Mouse (Mus musculus) NIH3T3 (cell line): ENCODE measurements at regions not wholly inside any gene's neighbourhood (a gene's known extent, or its start where the extent isn't known, plus 50 kb on each side); places are given as distances from the start of the nearest gene placed in this dataset.

Experiments
- DNase-seq: peaks from one replicate; pipeline ENCODE4 v3.0.0-alpha.2; 2012; ENCODE audit warnings: low read depth

DNA sequence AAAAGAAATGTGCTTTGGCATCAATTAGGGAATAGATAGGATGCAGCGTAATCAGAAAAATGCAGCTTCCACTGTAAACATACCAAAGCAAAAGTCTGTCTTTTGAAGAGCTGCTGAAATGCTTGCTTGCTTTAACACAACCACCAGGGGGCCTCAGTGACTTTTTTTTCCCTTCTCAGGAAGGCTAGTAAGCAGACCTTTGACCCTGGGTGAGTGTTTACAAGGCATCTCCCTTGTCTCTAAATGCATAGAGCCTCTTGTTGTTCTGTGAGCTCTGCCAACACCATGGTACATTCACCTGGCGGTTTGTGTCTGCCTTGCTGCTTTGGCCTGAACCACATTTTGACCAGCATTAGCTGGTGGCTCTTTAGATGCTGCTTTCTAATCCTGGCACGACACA, 191.9 kb upstream of the C9orf72 start:
- DNase-seq = peak; percentile 24

DNA sequence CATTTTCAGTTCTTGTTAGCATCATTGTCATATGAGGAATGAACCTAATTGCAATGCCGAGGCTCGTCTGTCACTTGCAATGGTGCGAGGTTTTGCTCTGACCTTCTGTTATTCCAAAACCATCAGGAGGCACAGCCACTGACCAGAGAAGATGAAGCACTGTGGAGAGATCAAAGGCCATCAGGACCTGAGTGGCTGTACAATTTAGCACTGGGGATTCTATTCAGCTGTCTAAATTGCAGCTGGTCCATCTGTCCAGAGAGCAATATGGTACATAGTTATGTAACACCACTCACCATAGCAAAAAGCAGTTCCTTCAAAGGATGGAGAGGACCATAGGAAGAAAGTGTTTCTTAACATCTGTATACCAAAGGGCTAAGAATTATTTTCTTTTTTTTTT, 187.5 kb upstream of the C9orf72 start:
- DNase-seq = no peak

DNA sequence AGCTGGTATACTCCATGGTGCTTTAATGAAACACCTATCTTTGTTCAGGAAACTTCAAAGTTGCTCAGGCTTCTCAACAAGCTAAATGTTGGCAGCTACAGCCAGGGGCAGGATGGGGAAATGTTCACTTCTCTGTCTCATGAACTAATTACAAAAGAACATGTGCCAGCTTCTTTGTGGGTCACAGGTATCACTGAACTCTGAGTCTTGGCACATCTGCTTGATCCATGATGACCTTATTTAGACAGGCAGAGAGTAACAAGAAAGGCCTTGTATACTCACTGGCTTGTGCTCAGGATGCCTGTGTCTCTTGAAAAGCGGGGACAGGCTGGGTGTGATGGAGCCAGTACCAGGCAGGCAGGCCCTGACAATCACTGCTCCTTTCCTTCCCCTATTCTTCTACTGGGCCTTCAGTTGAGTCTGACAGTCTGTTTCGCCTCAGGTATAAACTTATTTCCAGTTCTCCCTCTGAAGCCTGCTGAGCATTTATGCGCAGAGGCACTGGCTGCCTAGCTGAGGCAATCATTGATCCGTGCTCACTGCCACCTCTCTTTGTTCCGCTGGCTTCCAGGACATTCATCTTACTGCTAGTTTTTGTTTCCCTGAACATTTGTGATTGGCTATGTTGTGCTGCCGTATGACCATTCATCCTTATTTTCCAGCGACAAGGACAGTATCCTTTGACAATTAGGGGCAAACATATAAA, 179.5 kb upstream of the C9orf72 start:
- no peak for DNase-seq

DNA sequence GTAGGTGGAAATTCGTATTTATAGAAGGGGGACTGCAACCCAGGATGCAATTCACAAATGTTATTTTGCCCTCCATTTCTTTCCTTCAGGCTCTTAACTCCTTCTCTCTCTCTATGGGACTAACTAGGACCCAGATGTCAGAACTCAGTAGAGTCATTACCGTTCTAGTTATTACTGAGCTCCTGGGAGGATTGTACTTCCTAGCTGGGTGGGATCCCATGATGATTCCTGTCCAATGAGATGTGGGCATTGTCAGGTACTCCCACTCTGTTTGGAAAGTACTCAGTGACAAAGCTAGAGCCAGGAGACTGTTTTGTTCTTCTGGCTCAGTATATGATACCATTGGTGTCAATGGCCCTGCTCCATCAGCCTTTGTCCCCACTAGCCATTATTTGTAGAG, 178.1 kb upstream of the C9orf72 start:
- no peak for DNase-seq

DNA sequence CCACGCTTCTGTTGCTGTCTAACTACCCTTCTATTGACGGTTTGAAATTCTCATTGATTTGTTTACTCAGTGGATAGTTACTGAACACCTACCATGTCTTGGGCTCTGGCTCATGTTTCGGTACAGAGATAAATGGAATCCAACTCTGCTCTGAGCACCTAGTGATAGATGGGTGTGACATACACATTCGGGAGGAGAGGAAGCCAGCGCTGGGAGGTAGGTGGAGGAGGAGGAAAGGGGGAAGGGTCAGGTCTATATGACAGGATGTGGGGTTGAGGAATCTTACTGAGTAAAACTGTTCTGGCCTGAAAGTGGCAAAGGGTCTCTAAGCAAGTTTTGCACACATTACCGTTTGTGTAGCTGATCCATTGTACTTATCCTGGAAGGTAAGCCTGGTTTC, 177.6 kb upstream of the C9orf72 start:
- DNase-seq = no peak

DNA sequence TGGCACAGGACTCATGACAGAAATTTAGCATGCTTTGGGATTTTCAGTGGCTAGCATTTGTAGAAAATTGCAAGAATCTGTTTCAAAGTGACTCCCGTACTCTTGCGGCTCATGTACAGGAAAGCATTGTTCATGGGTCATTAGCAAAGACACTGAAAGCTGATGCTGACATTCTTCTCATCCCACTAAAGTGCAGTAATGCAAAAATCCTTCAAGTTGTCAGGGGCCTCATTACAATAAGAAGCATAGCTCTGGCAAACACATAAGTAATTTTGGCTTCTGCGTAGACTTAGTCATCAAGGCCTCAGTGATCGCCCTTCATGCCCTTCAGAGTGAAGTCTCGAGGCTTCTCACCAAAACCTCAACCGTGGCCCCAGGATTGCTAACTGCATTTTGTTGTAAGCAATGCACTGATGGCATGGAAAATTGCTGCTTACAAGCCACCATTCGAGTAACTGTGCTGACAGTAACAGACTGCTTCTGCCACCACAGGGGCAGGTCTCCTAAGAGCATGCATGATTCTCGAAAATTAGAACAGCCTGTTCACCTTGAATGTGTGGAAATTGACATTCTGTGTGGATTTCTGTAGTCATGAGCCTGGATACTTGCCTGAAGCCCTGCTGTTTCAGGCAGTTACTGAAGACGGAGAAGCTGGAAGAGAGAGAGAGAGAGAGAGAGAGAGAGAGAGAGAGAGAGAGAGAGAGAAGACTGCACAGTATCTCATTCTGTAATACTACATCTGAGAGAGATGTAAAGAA, 176.6 kb upstream of the C9orf72 start:
- DNase-seq = no peak

DNA sequence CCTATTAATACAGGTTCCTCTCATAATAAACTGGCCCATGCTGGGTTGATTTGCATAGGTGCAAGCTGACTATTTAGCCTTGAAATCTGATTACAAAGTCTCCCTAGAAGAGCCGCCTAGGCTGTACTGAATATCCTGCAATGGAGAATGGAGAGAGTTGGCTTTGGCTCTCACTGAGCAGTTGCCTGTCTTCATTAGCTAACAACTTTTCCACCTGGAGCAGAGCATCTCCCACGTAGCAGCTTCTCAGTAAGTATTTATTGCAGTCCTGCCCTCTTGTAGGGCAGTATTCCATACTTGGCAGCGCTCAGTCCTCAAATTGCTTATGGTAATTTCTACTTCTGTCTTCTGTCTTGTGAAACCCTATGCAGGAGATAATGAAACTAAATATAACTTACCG, 175.8 kb upstream of the C9orf72 start:
- no peak for DNase-seq

DNA sequence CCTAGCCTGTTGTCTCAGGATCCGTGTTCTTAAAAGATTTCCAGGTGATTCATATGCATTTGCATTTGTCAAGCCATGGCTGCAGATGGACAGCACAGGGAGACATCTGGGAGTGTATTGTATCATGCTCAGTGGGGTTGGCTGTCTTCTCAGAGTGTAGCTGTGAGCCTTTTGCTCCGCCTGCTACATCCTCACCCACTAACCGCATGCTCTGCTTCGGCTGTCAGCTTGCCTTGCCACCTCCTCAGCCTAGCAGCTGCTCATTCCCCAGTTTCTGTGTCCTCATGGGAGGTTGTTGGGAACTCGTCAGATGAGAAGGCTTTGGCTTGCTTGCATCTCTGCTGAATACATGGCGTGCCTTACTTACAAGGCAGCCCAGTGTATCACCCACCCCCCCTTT, 174.5 kb upstream of the C9orf72 start:
- no peak for DNase-seq

DNA sequence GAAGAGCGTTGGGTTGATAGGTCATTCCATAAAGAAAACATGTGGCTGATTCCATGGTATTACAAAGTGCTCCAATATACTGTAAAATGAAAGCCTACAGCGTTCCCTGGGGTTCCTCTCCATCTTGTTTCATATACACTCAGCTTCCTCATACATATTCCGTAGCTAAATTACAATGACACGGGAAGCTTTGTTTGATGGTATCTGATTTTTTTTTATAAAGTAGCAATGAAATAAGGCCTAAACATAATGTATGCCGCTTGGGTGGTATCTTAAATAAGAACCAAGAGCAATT, 169.6 kb upstream of the C9orf72 start:
- no peak for DNase-seq

DNA sequence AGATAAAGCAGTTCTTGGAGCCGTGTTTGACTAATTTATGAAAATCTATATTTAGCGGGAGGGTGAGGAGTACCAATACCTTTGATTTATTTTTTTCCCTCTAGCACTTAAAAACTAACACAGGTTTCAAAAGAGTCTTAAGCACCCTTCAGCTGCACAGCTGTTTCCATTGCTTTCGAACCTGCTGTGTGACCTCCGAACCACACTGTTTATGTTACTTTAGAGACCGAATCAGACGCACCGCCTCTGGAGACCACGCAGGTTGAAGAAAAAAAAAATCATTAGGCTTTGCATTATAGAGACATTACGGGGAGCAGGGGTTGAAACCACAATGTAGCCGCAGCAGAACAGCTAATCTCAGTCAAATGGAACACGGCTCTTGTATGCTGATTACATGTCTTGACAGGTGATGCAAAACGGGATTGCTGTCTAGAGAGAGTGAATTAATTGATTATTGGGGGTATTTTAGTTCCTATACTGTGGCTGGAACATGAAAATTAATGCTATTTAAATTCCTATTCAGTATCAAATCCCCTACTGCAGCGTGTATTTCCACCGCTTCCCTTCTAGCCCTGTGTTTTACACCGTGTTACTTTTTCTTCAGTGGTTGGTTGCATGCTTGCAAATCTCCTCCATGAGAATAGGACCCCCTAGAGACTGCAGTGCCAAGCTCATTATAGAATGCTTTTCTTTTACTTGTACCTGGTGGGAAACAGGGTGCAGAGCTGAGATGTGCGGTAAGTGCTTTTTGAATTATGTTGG, 169.0 kb upstream of the C9orf72 start:
- no peak for DNase-seq

DNA sequence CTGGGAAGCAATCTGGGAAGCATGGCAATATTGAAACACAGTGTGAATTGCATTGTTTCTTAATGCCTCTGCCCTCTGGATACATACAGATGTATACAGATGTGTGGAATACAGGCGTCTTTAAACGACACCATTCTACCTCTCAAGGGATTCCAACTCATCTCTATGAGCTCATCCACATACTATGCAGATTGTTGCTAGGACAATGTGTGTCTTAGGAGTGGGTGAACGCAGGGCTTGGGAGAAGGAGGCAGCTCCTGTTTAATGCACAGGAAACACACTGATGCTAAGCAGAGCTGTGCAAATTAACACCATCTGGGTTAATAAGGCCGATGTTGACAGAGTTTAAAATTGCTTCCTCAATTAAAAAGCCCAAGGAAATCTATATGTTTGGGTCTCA, 149.8 kb upstream of the C9orf72 start:
- no peak for DNase-seq

DNA sequence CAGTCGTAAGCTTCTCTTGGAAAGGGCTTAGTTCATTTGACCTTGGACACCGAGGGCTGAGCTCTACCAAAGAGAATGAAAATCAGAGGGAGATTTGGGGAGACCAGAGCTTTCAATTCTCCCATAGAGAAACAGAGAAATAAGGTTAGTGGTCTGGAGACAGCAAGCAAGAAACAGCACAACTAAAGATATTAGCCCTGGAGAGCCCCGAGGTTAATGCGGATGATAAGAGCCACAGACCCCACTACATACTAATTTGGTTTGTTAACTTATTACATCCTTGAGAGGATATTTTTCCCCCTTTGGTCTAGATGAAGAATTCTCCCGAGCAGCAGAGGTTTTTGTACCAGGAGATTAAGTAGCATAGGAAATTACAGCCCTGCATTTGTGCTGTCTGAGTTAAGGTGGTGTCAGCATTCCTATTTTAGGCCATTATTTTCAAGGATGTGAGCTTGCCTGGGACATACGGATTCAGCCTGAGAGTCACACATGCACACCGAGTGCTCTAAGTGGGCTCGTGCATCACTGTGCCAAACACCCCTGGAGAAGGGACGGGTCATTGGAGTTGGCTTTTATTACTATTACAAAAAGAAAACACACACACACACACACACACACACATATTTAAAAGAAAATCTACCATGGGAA, 147.4 kb upstream of the C9orf72 start:
- no peak for DNase-seq

DNA sequence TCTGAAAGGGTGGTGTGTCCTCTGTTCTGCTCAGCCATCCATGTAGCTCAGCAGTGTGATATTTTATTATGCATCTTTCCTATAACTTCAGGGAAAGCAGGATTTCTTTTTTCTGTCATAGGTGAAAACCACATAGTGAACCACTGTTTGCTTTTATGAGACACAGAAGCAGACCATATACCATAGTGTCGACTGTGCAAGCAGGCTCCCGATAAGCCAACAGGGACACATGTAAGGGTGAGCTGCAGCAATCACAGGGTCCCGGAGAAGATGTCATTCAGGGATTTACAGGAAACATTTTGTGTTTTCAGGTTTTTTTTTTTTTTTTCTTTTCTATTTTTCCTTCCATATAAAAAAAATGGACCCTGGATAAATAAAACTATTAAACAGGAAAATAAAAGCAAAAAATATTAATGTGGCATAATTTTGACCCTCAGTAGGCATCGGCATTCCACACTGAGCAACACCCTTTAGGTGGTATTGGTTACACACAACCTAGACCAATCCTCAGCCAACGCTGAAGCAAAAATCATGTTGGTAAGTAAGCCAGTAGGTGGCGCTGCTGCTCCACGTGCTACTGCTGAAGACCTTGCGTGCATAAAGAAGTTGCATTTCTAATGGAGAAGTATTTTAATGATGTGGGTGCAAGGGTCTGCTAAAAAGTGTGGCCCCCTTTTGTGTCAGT, 146.7 kb upstream of the C9orf72 start:
- DNase-seq = peak; percentile 82

DNA sequence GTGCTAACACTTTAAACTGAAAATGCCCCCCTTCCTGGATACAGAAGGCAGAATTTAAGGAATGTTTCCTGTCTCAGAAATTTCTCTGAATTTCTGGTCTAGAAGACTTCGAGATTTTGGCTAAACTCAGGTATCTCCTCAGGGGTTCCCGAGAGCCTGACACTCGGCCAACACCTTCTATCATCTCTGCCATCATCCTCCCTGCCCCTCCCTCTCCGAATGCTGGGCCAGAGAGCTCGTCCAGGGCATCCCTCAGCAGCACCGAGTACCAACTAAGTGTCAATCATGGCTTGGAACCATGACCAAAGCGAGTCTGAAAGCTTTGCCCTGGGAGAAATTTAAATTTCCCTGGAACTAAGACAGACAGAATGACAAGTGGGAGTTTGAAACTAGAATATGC, 138.2 kb upstream of the C9orf72 start:
- DNase-seq = no peak

DNA sequence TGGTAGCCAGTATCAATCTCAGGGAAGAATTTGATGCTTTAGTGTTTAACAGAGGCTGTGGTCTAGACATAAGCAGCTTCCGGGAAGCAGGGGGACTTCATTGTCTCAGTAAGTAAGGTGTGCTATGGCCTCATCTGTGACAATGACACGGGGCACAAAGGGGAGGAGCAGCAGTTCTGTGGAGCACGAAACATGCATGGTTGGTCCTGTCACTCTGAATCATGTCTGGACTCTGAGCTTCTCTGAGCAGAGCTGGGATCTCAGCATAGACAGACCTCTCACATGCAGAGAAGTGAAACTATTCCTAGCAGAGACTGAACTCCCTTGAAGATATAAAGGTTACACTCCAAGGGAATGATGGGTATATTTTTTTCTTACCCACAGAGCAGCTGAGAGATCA, 136.2 kb upstream of the C9orf72 start:
- no peak for DNase-seq

DNA sequence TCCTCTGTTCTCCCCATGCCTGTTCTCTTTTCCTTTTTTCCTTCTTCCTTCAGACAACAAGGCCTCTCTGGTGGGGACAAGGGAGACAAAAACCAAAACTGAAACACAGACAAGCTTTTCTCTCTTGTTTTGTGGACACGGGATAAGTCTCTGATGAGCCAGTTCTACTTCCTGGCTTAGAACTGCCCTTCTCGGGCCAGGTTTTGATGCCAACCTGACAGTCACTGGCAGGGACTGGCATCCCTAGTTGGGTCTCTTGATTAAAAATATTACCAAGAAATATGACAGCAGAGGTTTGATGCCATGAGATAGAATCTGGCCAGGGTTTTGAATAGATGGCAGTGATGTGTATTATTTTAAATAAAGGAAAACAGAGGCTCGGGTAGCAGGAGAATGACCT, 133.4 kb upstream of the C9orf72 start:
- DNase-seq = no peak

DNA sequence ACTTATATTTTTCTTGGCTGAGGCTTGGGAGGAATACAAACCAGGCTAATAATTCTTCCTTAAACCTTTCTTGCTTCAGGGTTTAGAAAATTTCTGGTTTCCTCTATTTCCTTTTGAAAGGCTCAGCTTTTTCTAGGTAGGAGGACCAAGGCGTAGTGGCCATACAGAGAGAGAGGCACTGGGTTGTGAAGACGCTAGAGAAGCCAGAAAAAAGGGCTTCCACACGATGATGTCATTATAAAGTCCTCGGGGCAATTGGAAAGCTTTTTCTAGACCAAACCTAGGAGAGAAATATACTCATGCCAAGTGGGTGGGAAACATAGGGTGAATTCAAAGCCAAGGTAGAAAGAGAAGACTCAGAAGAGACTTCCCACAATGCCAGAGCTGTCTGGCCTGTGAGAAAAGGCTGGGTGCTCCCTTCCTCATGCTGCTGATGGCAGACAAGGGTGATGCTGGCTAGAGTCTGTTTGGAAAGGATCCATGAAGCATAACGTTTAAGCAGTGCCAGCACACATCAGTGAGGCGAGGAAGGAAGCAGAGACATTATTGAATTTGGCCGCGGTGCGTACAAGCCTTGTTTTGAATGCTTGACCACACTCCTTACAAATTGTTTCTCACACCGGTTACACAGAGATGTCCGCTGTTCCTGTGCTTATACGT, 131.1 kb upstream of the C9orf72 start:
- DNase-seq = no peak

DNA sequence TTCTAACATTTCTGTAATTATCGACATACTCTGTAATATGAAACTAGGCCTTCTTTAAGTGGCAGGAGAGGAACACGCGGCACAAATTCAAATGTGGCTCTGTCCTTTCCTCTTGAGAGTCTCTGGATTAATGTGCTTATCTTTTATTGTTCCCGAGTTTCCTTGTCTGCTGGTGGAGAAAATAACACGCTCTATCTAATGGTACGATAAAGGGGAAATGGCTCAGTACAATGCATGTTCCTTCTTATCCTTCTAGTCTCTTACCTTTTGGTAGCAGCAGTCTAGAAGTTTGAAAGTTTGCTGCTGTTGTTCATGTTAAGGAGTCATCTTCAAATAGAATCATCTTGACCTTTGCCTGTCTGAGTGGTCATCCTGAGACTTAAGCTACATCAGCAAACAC, 130.1 kb upstream of the C9orf72 start:
- DNase-seq = no peak

DNA sequence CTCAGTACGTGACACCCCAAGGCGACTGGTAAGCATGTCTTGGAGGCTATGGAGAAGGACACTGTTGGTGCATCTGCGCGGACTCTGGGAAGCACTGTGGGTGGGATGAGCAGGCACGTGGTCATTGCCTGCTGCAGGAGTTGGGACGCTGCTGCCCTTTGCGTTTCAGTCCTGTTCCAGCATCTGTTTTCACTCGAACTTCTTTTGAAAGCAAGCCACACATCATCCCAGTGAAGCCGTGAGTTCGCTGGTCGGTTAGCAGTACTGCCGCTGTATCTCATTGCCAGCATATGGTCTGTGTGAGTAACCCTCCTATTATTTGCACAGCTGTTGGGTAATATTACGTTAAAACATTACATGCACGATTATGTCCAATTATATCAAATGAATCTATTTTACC, 128.1 kb upstream of the C9orf72 start:
- peak; percentile 23 for DNase-seq

DNA sequence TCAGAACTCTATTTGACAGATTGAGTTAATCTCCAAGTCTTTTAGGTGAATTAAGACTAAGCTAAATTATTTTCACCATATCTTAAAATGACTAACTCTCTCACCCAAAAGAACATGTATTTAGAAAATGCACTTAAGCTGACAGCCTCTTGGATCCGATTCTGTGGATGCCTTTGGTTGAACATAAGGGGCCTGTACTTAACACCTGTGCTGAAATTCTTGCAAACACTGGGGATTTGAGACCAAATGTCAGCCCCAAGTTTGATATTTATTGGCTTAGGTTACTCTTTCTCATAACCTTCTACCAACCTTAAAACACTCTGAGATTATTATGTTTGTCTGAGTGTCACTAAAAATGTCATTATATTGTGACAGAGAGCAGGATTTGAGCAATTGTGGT, 126.6 kb upstream of the C9orf72 start:
- DNase-seq = no peak

DNA sequence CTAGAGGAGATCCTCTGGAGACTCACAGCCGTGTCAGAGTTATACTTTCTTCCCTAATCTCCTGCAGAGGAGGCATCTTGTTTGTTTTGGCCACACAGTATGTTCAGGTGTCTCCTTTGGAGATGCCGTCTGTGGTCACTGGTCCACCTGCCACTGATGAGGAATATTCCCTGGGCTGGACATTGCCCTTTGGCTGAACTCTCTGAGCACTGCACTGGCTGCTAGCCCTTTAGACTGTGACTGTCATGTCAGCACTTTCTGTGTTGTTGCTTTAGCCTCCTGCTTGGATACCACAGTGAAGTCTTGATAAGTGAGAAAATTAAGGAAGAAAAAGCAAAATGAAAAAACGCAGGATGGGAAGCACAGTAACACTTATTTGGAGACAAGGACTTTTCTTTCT, 124.5 kb upstream of the C9orf72 start:
- DNase-seq = no peak

DNA sequence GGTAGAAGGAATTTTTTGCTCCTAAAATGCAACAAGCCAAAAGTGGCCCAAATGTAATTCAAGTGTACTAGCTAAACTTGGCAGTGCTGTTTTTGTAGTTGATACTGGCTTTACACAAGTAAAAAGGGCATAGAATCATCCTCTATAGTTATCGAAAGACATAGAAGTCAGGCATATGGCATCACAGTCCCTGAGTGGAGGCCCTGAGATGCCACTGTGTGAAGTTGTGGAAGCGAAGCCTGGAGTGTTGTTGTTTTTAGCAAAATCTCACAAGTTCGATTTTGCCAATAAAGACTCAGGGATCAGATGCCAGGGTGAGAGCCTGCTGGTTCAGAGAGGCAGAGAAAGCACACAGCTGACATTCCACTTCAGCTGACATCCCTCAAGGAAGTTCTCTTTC, 121.6 kb upstream of the C9orf72 start:
- no peak for DNase-seq
